Comparison of ENCODE assay signal across 15 mouse cellular contexts in genomic region chr5:88678929-88679328, GRCm38 (mm10). TPM values are rescaled to one million over a fixed set of nuclear protein-coding genes. Genes with fewer than 3 reads are reported as not detected.
DNase-seq lines count a peak whose midpoint lies in the region; ATAC-seq and TF ChIP-seq lines count a peak whose summit lies in the region.
"Had no signal": no experiment of that assay in that cellular context is flagged by ENCODE, and none has a peak within 500 bp of the region (broad histone marks: within the 10 kb centered on the region; RNA-seq: fewer than 3 reads in every experiment).

No protein-coding gene starts in this region.

- H3K4me1 ChIP-seq in lung, postnatal 0 days (ENCODE audit: insufficient read depth, low read depth, low read length), result peaks cover 2% of the 10 kb centered on the region; the same call in 1 of the 2 replicates
- peaks cover 7% of the 10 kb centered on the region; the same call in 1 of the 2 replicates for H3K4me1 ChIP-seq in lung, adult 2 months (ENCODE audit: control insufficient read depth, insufficient read depth, low read length)
- H3K4me1 ChIP-seq in intestine, embryonic 16.5 days (ENCODE audit: control insufficient read depth, insufficient read depth, low read length), result peaks cover 6% of the 10 kb centered on the region; the same call in 1 of the 2 replicates
- H3K4me1 ChIP-seq in kidney, adult 2 months (ENCODE audit: control insufficient read depth, insufficient read depth, low read length), result peaks cover under 1% of the 10 kb centered on the region

- WGBS in lung, postnatal 0 days, result 24% methylated on average over 7 of the region's 7 CpGs
- WGBS in lung, adult 2 months, result 32% methylated on average over 7 of the region's 7 CpGs
- 39% methylated on average over 7 of the region's 7 CpGs for WGBS in intestine, embryonic 16.5 days
- 52% methylated on average over 7 of the region's 7 CpGs for WGBS in kidney, adult 2 months

- no peaks in the 10 kb centered on the region for H3K9me3 ChIP-seq in lung, postnatal 0 days (ENCODE audit: low read length)
- H3K9me3 ChIP-seq in intestine, embryonic 16.5 days (ENCODE audit: control insufficient read depth, low read length), result no peaks in the 10 kb centered on the region
- H3K9me3 ChIP-seq: megakaryocyte, embryonic 14.5 days had no signal

- H3K4me2 ChIP-seq in lung, postnatal 0 days (replicated peaks; ENCODE audit: low read depth, low read length), result peak overlapping the region; percentile 22; the same call in 1 of the 2 replicates
- H3K4me2 ChIP-seq in intestine, embryonic 16.5 days (ENCODE audit: low read depth, low read length), result peak overlapping the region; percentile 10

- peak; percentile 8; the same call in 1 of the 2 replicates for ATAC-seq in lung, postnatal 0 days
- no peak for ATAC-seq in intestine, embryonic 16.5 days

- H3K4me3 ChIP-seq in lung, postnatal 0 days (ENCODE audit: low read depth, low read length), result no peak overlapping the region
- no peak overlapping the region for H3K4me3 ChIP-seq in lung, adult 2 months (replicated peaks; ENCODE audit: extremely low read depth, low read depth, low read length)
- H3K4me3 ChIP-seq in intestine, embryonic 16.5 days (ENCODE audit: low read length), result no peak overlapping the region
- H3K4me3 ChIP-seq in kidney, adult 2 months (ENCODE audit: insufficient read depth, low read depth, low read length), result no peak overlapping the region
- H3K4me3 ChIP-seq: heart, adult 2 months; megakaryocyte, embryonic 14.5 days had no signal

- no peak overlapping the region for H3K9ac ChIP-seq in lung, postnatal 0 days (replicated peaks; ENCODE audit: low read depth)
- 0 out of 2 replicates have a peak overlapping the region, but pooled peaks have one; percentile 8 for H3K9ac ChIP-seq in intestine, embryonic 16.5 days (ENCODE audit: low read depth, low read length)

- no peaks in the 10 kb centered on the region for H3K36me3 ChIP-seq in lung, postnatal 0 days (ENCODE audit: insufficient read depth, low read length)
- H3K36me3 ChIP-seq in intestine, embryonic 16.5 days (ENCODE audit: control insufficient read depth, insufficient read depth, low read length), result no peaks in the 10 kb centered on the region
- no peaks in the 10 kb centered on the region for H3K36me3 ChIP-seq in kidney, adult 2 months (ENCODE audit: control insufficient read depth, insufficient read depth, low read length)

- no peak for TF ChIP-seq POLR2A in lung, adult 2 months (IDR thresholded peaks at IDR 0.05; ENCODE audit: borderline replicate concordance, extremely low read depth, low read depth, low read length)
- no peak for TF ChIP-seq POLR2A in kidney, adult 2 months (IDR thresholded peaks at IDR 0.05; ENCODE audit: low read depth, low read length)

- no peak overlapping the region; the same call in 1 of the 2 replicates for H3K27ac ChIP-seq in lung, postnatal 0 days (ENCODE audit: low read length)
- H3K27ac ChIP-seq in intestine, embryonic 16.5 days (ENCODE audit: low read length), result no peak overlapping the region
- no peak overlapping the region for H3K27ac ChIP-seq in kidney, adult 2 months (ENCODE audit: insufficient read depth, low read depth, low read length)
- H3K27ac ChIP-seq: heart, adult 2 months had no signal

- TF ChIP-seq CTCF in lung, postnatal 0 days (IDR thresholded peaks at IDR 0.05), result no peak
- TF ChIP-seq CTCF in lung, adult 2 months (IDR thresholded peaks at IDR 0.05; ENCODE audit: insufficient read depth, low read length), result no peak
- no peak for TF ChIP-seq CTCF in kidney, adult 2 months (conservative IDR thresholded peaks at IDR 0.05; ENCODE audit: insufficient read depth, insufficient read length, low read depth, low read length)

- no peaks in the 10 kb centered on the region for H3K27me3 ChIP-seq in lung, postnatal 0 days (replicated peaks; ENCODE audit: insufficient read depth, low read length)
- H3K27me3 ChIP-seq in intestine, embryonic 16.5 days (replicated peaks; ENCODE audit: control insufficient read depth, insufficient read depth, low read length), result no peaks in the 10 kb centered on the region
- H3K27me3 ChIP-seq in kidney, adult 2 months (replicated peaks; ENCODE audit: control insufficient read depth, insufficient read depth, low read length), result no peaks in the 10 kb centered on the region
- H3K27me3 ChIP-seq: CH12.LX had no signal

- no peak for TF ChIP-seq EP300 in lung, postnatal 0 days (IDR thresholded peaks at IDR 0.05)

- peak; percentile 85 for DNase-seq in lung, postnatal 0 days (ENCODE audit: low spot score)
- DNase-seq in lung, adult 2 months, result no peak
- peak; percentile 34 for DNase-seq in lung, postnatal 25 days (ENCODE audit: low spot score)
- no peak for DNase-seq in kidney, adult 2 months
- no peak for DNase-seq in layer of hippocampus, adult 18-20 months (ENCODE audit: low spot score in 2 of 2)
- no peak for DNase-seq in kidney, postnatal 25 days
- DNase-seq: adrenal gland, postnatal 14 days; cerebellum, adult 9-10 months; heart, adult 2 months; kidney, postnatal 10 days; layer of hippocampus, postnatal 36 days; thymus, adult 2 months had no signal

RNA-seq across cellular contexts. Expression of gene Grsf1, which starts 3.0 kb away (rescaled TPM):
- 45.4 and 46.0 TPM in 2 replicates for polyA plus RNA-seq in lung, postnatal 0 days (2015; fragmentation: Nextera tagmentation; extraction: Ambion mirVana)
- 20.1 and 23.5 TPM in 2 replicates for polyA plus RNA-seq in lung, adult 2 months (2012; rRNA removed)
- 11.7 and 23.9 TPM in 2 replicates for polyA plus RNA-seq in intestine, embryonic 16.5 days (2015; fragmentation: Nextera tagmentation; extraction: Ambion mirVana)
- 58.4 and 60.7 TPM in 2 replicates for polyA plus RNA-seq in kidney, adult 2 months (2012; rRNA removed)
- 10 to 100 TPM; 91.8 to 99.3 TPM for total RNA-seq in layer of hippocampus, adult 18-20 months (2021)

RNA-seq across cellular contexts. Expression of gene Mob1b, which starts 41.7 kb away (rescaled TPM):
- polyA plus RNA-seq in lung, postnatal 0 days (2015; fragmentation: Nextera tagmentation; extraction: Ambion mirVana), result 9.7 and 10.8 TPM in 2 replicates
- 3.2 and 7.1 TPM in 2 replicates for polyA plus RNA-seq in lung, adult 2 months (2012; rRNA removed)
- 8.7 and 10.3 TPM in 2 replicates for polyA plus RNA-seq in intestine, embryonic 16.5 days (2015; fragmentation: Nextera tagmentation; extraction: Ambion mirVana)
- 5.3 and 6.7 TPM in 2 replicates for polyA plus RNA-seq in kidney, adult 2 months (2012; rRNA removed)
- 10 to 100 TPM; 25.4 to 26.8 TPM for total RNA-seq in layer of hippocampus, adult 18-20 months (2021)

Comparison
In these comparisons a context has a peak if more than half of its experiments do, and no peak if none do; other contexts are left out.
1. DNase-seq: peak in lung, postnatal 0 days (single experiment) and lung, postnatal 25 days (single experiment); none in lung, adult 2 months (single experiment), kidney, adult 2 months (single experiment), layer of hippocampus, adult 18-20 months (0 of 2) and kidney, postnatal 25 days (0 of 2).